In genomic region chr1:143989773-143990172, GRCm38 (mm10) we compare ENCODE assay signal across 14 mouse cellular contexts. TPM values are rescaled to one million over a fixed set of nuclear protein-coding genes. Genes with fewer than 3 reads are reported as not detected.
DNase-seq lines count a peak whose midpoint lies in the region; ATAC-seq and TF ChIP-seq lines count a peak whose summit lies in the region.
"Had no signal": no experiment of that assay in that cellular context is flagged by ENCODE, and none has a peak within 500 bp of the region (broad histone marks: within the 10 kb centered on the region; RNA-seq: fewer than 3 reads in every experiment).

No protein-coding gene starts in this region.

- H3K4me3 ChIP-seq in lung, postnatal 0 days (ENCODE audit: low read depth, low read length), result no peak overlapping the region
- no peak overlapping the region for H3K4me3 ChIP-seq in forebrain, embryonic 13.5 days
- H3K4me3 ChIP-seq in hindbrain, postnatal 0 days (ENCODE audit: low read length), result no peak overlapping the region
- no peak overlapping the region for H3K4me3 ChIP-seq in intestine, embryonic 16.5 days (ENCODE audit: low read length)

- H3K27me3 ChIP-seq in lung, postnatal 0 days (replicated peaks; ENCODE audit: insufficient read depth, low read length), result no peaks in the 10 kb centered on the region
- H3K27me3 ChIP-seq in forebrain, embryonic 13.5 days, result no peaks in the 10 kb centered on the region
- no peaks in the 10 kb centered on the region for H3K27me3 ChIP-seq in hindbrain, postnatal 0 days (ENCODE audit: insufficient read depth, low read length)
- H3K27me3 ChIP-seq in intestine, embryonic 16.5 days (replicated peaks; ENCODE audit: control insufficient read depth, insufficient read depth, low read length), result no peaks in the 10 kb centered on the region

- H3K9me3 ChIP-seq in lung, postnatal 0 days (ENCODE audit: low read length), result no peaks in the 10 kb centered on the region
- H3K9me3 ChIP-seq in forebrain, embryonic 13.5 days (replicated peaks), result no peaks in the 10 kb centered on the region
- no peaks in the 10 kb centered on the region for H3K9me3 ChIP-seq in hindbrain, postnatal 0 days (ENCODE audit: low read length)
- H3K9me3 ChIP-seq in intestine, embryonic 16.5 days (ENCODE audit: control insufficient read depth, low read length), result no peaks in the 10 kb centered on the region

- H3K4me1 ChIP-seq in lung, postnatal 0 days (ENCODE audit: insufficient read depth, low read depth, low read length), result no peaks in the 10 kb centered on the region
- no peaks in the 10 kb centered on the region for H3K4me1 ChIP-seq in forebrain, embryonic 13.5 days
- H3K4me1 ChIP-seq in hindbrain, postnatal 0 days (ENCODE audit: insufficient read depth, low read length), result no peaks in the 10 kb centered on the region
- no peaks in the 10 kb centered on the region for H3K4me1 ChIP-seq in intestine, embryonic 16.5 days (ENCODE audit: control insufficient read depth, insufficient read depth, low read length)

- H3K36me3 ChIP-seq in lung, postnatal 0 days (ENCODE audit: insufficient read depth, low read length), result no peaks in the 10 kb centered on the region
- no peaks in the 10 kb centered on the region for H3K36me3 ChIP-seq in forebrain, embryonic 13.5 days (ENCODE audit: poor library complexity, severe bottlenecking)
- no peaks in the 10 kb centered on the region for H3K36me3 ChIP-seq in hindbrain, postnatal 0 days (ENCODE audit: insufficient read depth, low read length)
- no peaks in the 10 kb centered on the region for H3K36me3 ChIP-seq in intestine, embryonic 16.5 days (ENCODE audit: control insufficient read depth, insufficient read depth, low read length)

- H3K9ac ChIP-seq in lung, postnatal 0 days (replicated peaks; ENCODE audit: low read depth), result no peak overlapping the region
- H3K9ac ChIP-seq in forebrain, embryonic 13.5 days, result no peak overlapping the region
- no peak overlapping the region for H3K9ac ChIP-seq in hindbrain, postnatal 0 days (replicated peaks; ENCODE audit: low read length)
- no peak overlapping the region for H3K9ac ChIP-seq in intestine, embryonic 16.5 days (ENCODE audit: low read depth, low read length)

- 30% methylated on average over 5 of the region's 5 CpGs for WGBS in lung, postnatal 0 days
- 23% methylated on average over 5 of the region's 5 CpGs for WGBS in forebrain, embryonic 13.5 days
- 3% methylated on average over 4 of the region's 5 CpGs for WGBS in hindbrain, postnatal 0 days
- WGBS in intestine, embryonic 16.5 days, result 49% methylated on average over 5 of the region's 5 CpGs

- TF ChIP-seq CTCF in lung, postnatal 0 days (IDR thresholded peaks at IDR 0.05), result no peak
- TF ChIP-seq CTCF in hindbrain, postnatal 0 days (IDR thresholded peaks at IDR 0.05; ENCODE audit: low read depth), result no peak

- DNase-seq in lung, postnatal 0 days (ENCODE audit: low spot score), result peak; percentile 37
- DNase-seq in lung, postnatal 25 days (ENCODE audit: low spot score), result no peak
- DNase-seq in NIH3T3 (ENCODE audit: low read depth), result peak; percentile 34
- DNase-seq in hindbrain, postnatal 0 days (ENCODE audit: low spot score), result peak; percentile 40
- no peak for DNase-seq in gastrocnemius, adult 8-10 months (ENCODE audit: low spot score in 2 of 2)
- DNase-seq in heart, postnatal 36 days, result no peak
- DNase-seq: cerebellum, adult 18-20 months; gastrocnemius, postnatal 14 days; heart, postnatal 10 days; right cerebral cortex, postnatal 25 days had no signal

- intact Hi-C loops in heart, postnatal 36 days (cut with DNase I), result no loop called here

- no peak overlapping the region for H3K27ac ChIP-seq in lung, postnatal 0 days (ENCODE audit: low read length)
- H3K27ac ChIP-seq in forebrain, embryonic 13.5 days, result no peak overlapping the region
- no peak overlapping the region for H3K27ac ChIP-seq in hindbrain, postnatal 0 days
- no peak overlapping the region for H3K27ac ChIP-seq in intestine, embryonic 16.5 days (ENCODE audit: low read length)
- H3K27ac ChIP-seq: kidney, postnatal 0 days had no signal

- no peak for TF ChIP-seq EP300 in lung, postnatal 0 days (IDR thresholded peaks at IDR 0.05)

- no peak overlapping the region for H3K4me2 ChIP-seq in lung, postnatal 0 days (replicated peaks; ENCODE audit: low read depth, low read length)
- no peak overlapping the region for H3K4me2 ChIP-seq in forebrain, embryonic 13.5 days
- H3K4me2 ChIP-seq in hindbrain, postnatal 0 days (ENCODE audit: low read depth, low read length), result no peak overlapping the region
- H3K4me2 ChIP-seq in intestine, embryonic 16.5 days (ENCODE audit: low read depth, low read length), result no peak overlapping the region

- ATAC-seq in lung, postnatal 0 days, result peak; percentile 37; the same call in 1 of the 2 replicates
- ATAC-seq in forebrain, embryonic 13.5 days, result peak; percentile 63; the same call in 1 of the 2 replicates
- ATAC-seq in hindbrain, postnatal 0 days, result peak; percentile 56; the same call in 1 of the 2 replicates
- ATAC-seq in intestine, embryonic 16.5 days, result no peak
- ATAC-seq: intestine, postnatal 0 days had no signal

RNA-seq across cellular contexts. Expression of gene Rgs2, which starts 14.2 kb away (rescaled TPM):
- 134 and 142 TPM in 2 replicates for polyA plus RNA-seq in lung, postnatal 0 days (2015; fragmentation: Nextera tagmentation; extraction: Ambion mirVana)
- polyA plus RNA-seq in forebrain, embryonic 13.5 days (2015; fragmentation: Nextera tagmentation; extraction: Ambion mirVana), result 97.9 and 101 TPM in 2 replicates
- total RNA-seq in hindbrain, postnatal 0 days (2014; rRNA removed), result 13.6 and 14.9 TPM in 2 replicates
- polyA plus RNA-seq in hindbrain, postnatal 0 days (2015; fragmentation: Nextera tagmentation; extraction: Ambion mirVana), result 70.7 and 71.1 TPM in 2 replicates
- total RNA-seq in gastrocnemius, adult 8-10 months (2022), result 1 to 10 TPM; 3.4 to 5.5 (median 4.1) TPM
- polyA plus RNA-seq in intestine, embryonic 16.5 days (2015; fragmentation: Nextera tagmentation; extraction: Ambion mirVana), result 46.9 and 50.0 TPM in 2 replicates
- 10 to 100 TPM; 26.8 to 81.7 TPM for total RNA-seq in heart, postnatal 36 days (2021)

Comparison
In these comparisons a context has a peak if more than half of its experiments do, and no peak if none do; other contexts are left out.
1. DNase-seq: peak in lung, postnatal 0 days (single experiment), NIH3T3 (single experiment) and hindbrain, postnatal 0 days (single experiment); none in lung, postnatal 25 days (single experiment), gastrocnemius, adult 8-10 months (0 of 2) and heart, postnatal 36 days (0 of 2).